Mouse (Mus musculus) hindbrain, embryonic 15.5 days (tissue): ENCODE data around the gene Gm10840. TPM values are rescaled to one million over a fixed set of nuclear protein-coding genes. Genes with fewer than 3 reads are reported as not detected.

Experiments
- ATAC-seq: fragments of 200-750 bp; cut with Nextera tagmentation; 2 replicates; pipeline ENCODE4 v1.8.0; 2017; ENCODE audit warnings: low read depth, moderate number of reproducible peaks, moderate TSS enrichment; ENCODE audit not compliant: low FRiP score
- H3K27ac ChIP-seq: fragments of 300-500 bp; sonication (generic); replicated peaks from 2 replicates; pipeline ENCODE4 v1.5.1; 2015; ENCODE audit warnings: mild to moderate bottlenecking, inconsistent platforms
- H3K27me3 ChIP-seq: fragments of 300-500 bp; sonication (generic); 2 replicates; pipeline ENCODE4 v1.6.1; 2015; ENCODE audit warnings: control low read depth, inconsistent platforms
- H3K36me3 ChIP-seq: fragments of 300-500 bp; sonication (generic); 2 replicates; pipeline ENCODE4 v1.6.1; 2015; ENCODE audit warnings: control low read depth, inconsistent platforms
- H3K4me1 ChIP-seq: fragments of 300-500 bp; sonication (generic); replicated peaks from 2 replicates; pipeline ENCODE4 v1.6.1; 2015; ENCODE audit warnings: control low read depth, inconsistent platforms
- H3K4me2 ChIP-seq: fragments of 300-500 bp; sonication (generic); 2 replicates; pipeline ENCODE4 v1.6.1; 2015; ENCODE audit warnings: moderate library complexity, mild to moderate bottlenecking, inconsistent platforms
- H3K4me3 ChIP-seq: fragments of 300-500 bp; sonication (generic); 2 replicates; pipeline ENCODE4 v1.5.1; 2015; ENCODE audit warnings: mild to moderate bottlenecking, inconsistent platforms
- H3K9ac ChIP-seq: fragments of 300-500 bp; sonication (generic); 2 replicates; pipeline ENCODE4 v1.6.1; 2015; ENCODE audit warnings: inconsistent platforms
- H3K9me3 ChIP-seq: fragments of 300-500 bp; sonication (generic); 2 replicates; pipeline ENCODE4 v1.6.1; 2016; ENCODE audit warnings: control low read depth, inconsistent platforms
- WGBS: fragments of 180-500 bp; shearing (Covaris S2); methylation state at CpG from one replicate; pipeline ENCODE4 v1.1.7; 2015; 5-methylcytosine and 5-hydroxymethylcytosine counted together
- polyA plus RNA-seq: library from polyadenylated mRNA; unstranded; fragments of >200 nt; fragmentation: Nextera tagmentation; extraction: Ambion mirVana; gene quantifications from 2 replicates; pipeline ENCODE4 v1.2.1, GENCODE M21; 2015

The Gm10840 gene
- polyA plus RNA-seq, 1 experiment from 2014 or later = 0.65 TPM

DNA sequence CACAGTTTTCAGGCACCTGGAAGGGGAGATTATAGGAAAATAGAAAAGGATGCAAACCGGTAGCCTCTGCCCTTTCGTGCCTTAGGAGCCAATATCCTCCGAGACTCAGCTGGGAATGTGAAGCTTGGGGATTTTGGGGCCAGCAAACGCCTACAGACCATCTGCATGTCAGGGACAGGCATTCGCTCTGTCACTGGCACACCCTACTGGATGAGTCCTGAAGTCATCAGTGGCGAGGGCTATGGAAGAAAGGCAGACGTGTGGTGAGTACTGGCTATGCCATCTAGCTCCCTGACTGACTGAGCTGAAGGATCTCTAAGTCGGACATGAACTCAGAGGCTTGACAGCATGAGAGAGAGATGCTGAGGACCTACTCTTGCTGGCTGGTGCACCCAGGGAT, 8.5 kb upstream of the Gm10840 start:
- Histone ChIP-seq H3K9me3 (no peaks in the 10 kb centered on the region), H3K4me1 (peaks cover 13% of the 10 kb centered on the region; the same call in 1 of the 2 replicates), H3K27me3 (no peaks in the 10 kb centered on the region), H3K4me2 (no peak overlapping the region), H3K27ac (no peak overlapping the region), H3K4me3 (no peak overlapping the region), H3K36me3 (peaks cover 68% of the 10 kb centered on the region), H3K9ac (no peak overlapping the region)
- 75% methylated on average over 8 of the region's 8 CpGs for WGBS
- ATAC-seq = no peak

DNA sequence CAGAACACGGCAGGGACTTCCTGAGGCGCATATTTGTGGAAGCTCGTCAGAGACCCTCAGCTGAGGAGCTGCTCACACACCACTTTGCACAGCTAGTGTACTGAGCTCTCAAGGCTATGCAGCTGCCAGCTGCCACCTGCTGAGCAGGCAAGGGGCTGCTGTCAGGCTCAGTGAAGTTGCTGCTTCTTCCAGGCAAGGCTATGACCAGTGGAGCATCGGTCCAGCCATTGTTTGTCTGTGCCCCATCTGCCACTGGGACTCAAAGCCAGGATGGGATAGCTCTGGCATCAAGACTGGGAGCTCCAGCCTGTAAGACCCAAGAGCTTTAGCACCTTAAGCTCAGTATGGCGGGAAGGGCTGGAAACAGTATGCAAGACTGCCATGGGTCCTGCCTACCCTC, 6.6 kb upstream of the Gm10840 start:
- H3K27me3 ChIP-seq = no peaks in the 10 kb centered on the region
- ATAC-seq = no peak
- no peak overlapping the region for H3K4me2 ChIP-seq
- no peak overlapping the region for H3K9ac ChIP-seq
- 64% methylated on average over 5 of the region's 5 CpGs for WGBS
- no peak overlapping the region for H3K4me3 ChIP-seq
- peaks cover 52% of the 10 kb centered on the region for H3K36me3 ChIP-seq
- H3K27ac ChIP-seq = no peak overlapping the region
- no peaks in the 10 kb centered on the region for H3K9me3 ChIP-seq
- H3K4me1 ChIP-seq = peaks cover 26% of the 10 kb centered on the region

DNA sequence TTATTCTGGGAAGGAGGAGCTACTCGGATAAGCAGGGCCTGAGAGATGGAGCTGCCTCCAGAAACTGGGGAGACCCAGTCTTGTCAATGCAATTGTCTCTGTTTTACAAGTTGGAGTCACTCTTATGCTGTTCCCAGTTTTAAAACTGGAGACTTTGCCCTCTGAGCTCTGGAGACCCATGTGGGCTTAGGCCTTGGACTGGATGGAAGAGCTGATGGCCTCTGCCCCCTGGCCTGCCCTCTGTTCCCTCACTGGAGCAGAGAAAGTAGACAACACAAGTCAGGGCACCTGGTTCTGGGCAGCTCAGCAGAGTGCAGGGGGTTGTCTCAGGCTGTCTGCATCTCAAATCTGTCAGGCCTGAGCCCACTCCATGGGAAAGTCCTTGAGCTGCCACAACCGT, 5.9 kb upstream of the Gm10840 start:
- Histone ChIP-seq H3K4me2 (no peak overlapping the region), H3K9me3 (no peaks in the 10 kb centered on the region), H3K27me3 (no peaks in the 10 kb centered on the region), H3K27ac (no peak overlapping the region), H3K4me1 (peaks cover 29% of the 10 kb centered on the region), H3K9ac (no peak overlapping the region), H3K36me3 (peaks cover 49% of the 10 kb centered on the region), H3K4me3 (no peak overlapping the region)
- 69% methylated on average over 2 of the region's 2 CpGs for WGBS
- no peak for ATAC-seq

DNA sequence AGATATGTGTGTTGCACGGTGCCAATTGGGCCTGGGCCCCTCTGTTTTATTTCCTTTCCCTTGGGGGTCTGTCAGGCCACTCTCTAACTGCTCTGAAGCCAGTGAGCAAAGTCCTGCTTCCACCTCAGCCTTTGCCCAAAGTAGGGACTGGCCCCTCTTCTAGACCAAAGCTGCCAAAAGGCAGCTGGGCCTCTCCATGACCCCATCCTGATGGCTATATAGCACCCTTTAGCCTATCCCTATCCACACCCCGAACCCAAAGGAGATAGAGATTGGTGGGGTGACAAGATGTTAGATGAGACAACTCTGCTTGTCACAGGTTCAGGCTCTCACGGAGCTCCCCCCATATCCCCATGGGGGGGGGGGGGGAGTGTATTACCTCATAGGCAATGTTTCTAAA, 4.9 kb upstream of the Gm10840 start:
- Histone ChIP-seq H3K27ac (no peak overlapping the region), H3K4me2 (no peak overlapping the region), H3K9me3 (no peaks in the 10 kb centered on the region), H3K36me3 (peaks cover 39% of the 10 kb centered on the region), H3K9ac (no peak overlapping the region), H3K4me1 (peaks cover 34% of the 10 kb centered on the region), H3K27me3 (no peaks in the 10 kb centered on the region), H3K4me3 (no peak overlapping the region)
- WGBS = 68% methylated on average over 3 of the region's 3 CpGs
- no peak for ATAC-seq

DNA sequence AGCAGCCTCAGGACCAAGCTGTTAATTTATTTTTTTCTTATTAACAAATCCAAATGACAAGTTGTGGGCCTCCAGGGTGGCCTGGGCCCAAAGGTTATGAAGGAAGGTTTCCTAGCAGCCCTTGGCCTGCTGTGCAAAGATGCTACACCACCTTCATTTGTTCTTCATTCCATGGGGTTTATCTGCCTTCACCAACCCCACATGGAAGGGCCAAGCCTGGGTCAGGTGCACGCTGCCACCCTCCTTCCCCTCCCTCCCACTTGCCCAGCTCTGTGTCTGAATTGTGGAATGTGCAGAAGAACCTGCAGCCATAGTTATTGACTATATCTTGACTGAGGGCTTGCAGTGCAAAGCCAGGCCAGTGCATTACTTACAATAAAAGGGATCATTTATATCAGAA, 4.4 kb upstream of the Gm10840 start:
- Histone ChIP-seq H3K36me3 (peaks cover 34% of the 10 kb centered on the region), H3K9me3 (no peaks in the 10 kb centered on the region), H3K9ac (no peak overlapping the region), H3K4me3 (no peak overlapping the region), H3K4me1 (peaks cover 39% of the 10 kb centered on the region), H3K27ac (no peak overlapping the region), H3K4me2 (no peak overlapping the region), H3K27me3 (no peaks in the 10 kb centered on the region)
- 91% methylated on average over 1 of the region's 1 CpGs for WGBS
- ATAC-seq = no peak

DNA sequence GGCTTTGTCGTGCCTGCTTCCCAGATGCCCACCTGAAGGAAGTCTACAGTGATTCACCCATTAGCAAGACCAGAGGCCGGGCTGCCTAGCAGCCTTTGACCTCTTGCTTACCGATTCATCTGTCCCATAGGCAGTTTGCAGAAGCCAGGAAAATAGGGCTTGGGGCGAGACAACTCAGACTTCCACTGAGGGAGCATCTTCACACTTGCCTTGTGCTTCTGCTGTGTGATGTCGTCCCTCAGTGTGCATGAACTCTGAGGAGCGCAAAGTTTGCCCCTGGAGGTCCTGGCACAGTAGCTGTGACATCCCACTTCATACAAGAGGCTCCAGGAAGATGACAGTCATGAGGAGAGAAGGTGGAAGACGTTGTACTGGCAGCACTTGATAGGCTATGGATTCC, 3.5 kb upstream of the Gm10840 start:
- Histone ChIP-seq H3K27me3 (no peaks in the 10 kb centered on the region), H3K27ac (no peak overlapping the region), H3K36me3 (peaks cover 25% of the 10 kb centered on the region), H3K9me3 (no peaks in the 10 kb centered on the region), H3K4me2 (no peak overlapping the region), H3K4me1 (peaks cover 46% of the 10 kb centered on the region), H3K9ac (no peak overlapping the region), H3K4me3 (no peak overlapping the region)
- WGBS = 90% methylated on average over 7 of the region's 7 CpGs
- ATAC-seq = no peak

DNA sequence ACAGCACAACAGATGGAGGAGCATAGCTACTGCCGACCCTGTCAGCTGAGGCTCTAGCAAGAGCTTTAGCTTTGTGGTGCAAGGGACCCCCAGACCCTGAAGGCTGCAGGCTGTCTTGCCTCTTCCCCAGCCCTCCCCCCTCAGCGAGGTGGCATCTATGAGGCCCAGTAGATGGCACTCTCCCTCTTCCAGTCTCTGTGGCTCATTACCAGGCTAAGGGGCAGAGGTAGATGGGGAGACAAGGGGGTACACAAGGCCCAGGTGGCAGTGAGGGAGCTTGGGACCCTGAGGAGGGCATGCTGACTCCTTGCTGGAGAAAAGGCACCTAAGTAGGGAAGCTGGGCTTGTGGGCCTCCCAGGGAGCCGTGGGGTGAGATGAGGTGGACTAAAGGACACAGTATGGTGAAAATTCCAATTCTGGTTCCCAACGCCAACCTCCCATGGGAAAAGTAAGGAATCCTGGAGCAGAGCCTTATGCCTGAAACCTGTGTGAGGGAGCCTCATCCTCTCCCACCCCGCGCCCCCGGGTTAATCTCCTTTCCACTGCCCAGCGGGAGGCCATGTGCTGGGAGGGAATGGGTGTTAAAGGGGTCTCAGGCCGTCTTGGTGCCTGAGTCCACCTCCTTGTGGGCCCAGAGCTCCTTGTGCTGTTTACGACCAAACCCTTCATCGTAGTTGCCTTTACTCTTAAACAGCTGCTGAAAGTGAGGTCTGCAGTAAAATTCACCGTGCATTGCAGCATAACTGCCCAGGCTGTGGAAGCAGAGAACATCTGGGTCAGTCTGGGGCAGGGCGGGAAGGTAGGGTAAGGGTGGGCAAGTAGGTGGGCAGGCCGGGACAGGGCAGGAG, 2.3 kb upstream of the Gm10840 start:
- H3K4me3 ChIP-seq = peak overlapping the region; percentile 81
- no peak for ATAC-seq
- peak overlapping the region; percentile 92 for H3K9ac ChIP-seq
- peaks cover 46% of the 10 kb centered on the region for H3K4me1 ChIP-seq
- H3K36me3 ChIP-seq = peaks cover 21% of the 10 kb centered on the region
- H3K9me3 ChIP-seq = no peaks in the 10 kb centered on the region
- 64% methylated on average over 14 of the region's 14 CpGs for WGBS
- no peaks in the 10 kb centered on the region for H3K27me3 ChIP-seq
- peak overlapping the region; percentile 98 for H3K27ac ChIP-seq
- peak overlapping the region; percentile 92 for H3K4me2 ChIP-seq

DNA sequence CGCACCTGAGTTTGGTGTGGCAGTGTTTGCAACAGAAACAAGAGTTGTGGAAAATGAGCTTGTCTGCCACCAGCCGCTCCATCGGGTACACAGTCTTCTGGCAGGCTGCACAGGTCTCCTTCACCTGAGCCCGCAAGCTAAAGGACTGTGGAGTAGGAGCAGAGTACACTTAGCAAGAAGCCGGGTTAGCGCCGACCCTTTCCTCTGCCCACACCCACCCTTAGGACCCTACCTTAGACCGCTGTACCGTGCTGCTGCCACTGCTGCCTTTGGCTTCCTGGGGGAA, 1.8 kb upstream of the Gm10840 start:
- H3K9ac ChIP-seq = peak overlapping the region; percentile 92
- H3K4me1 ChIP-seq = peaks cover 46% of the 10 kb centered on the region
- WGBS = 35% methylated on average over 9 of the region's 9 CpGs
- H3K4me2 ChIP-seq = peak overlapping the region; percentile 92
- ATAC-seq = peak; percentile 16; the same call in 1 of the 2 replicates
- H3K27ac ChIP-seq = peak overlapping the region; percentile 98
- no peaks in the 10 kb centered on the region for H3K27me3 ChIP-seq
- peaks cover 20% of the 10 kb centered on the region for H3K36me3 ChIP-seq
- H3K4me3 ChIP-seq = peak overlapping the region; percentile 81
- no peaks in the 10 kb centered on the region for H3K9me3 ChIP-seq

DNA sequence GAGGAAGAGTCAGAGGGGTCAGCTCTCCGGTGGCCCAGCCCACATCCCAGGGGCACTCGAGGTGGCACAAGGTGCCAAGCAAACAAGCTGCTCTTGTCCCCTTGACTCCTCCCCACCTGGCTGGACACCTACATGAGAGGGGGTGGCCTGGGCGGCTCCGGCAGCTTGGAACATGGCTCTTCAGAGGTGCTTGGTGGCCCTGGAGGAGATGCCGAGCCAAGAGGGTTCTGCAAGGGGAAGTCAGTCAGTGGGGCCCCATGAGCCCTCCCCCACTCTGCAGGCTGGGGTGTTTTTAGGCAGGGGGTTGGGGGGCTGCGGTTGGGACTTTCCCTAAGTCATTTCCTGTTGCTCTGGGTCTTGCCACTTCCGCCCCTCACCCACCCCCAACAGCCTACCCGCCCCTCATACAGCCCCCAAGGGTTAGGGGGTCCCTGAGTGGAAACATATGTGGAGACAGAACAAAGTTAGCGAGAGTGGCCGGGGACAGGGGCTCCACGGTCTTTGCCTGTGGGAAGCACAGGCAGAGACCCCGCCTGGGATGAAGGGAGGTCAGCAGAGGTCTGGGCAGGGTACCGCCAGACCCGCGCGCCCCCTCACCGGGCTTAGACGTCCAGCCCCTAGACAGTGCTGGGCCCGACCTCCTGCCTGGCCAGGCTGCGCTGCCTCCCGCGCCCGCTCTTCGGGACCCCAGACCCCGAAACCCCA, 1.3 kb upstream of the Gm10840 start:
- Histone ChIP-seq H3K4me2 (peak overlapping the region; percentile 92), H3K9ac (peak overlapping the region; percentile 92), H3K4me1 (peaks cover 46% of the 10 kb centered on the region), H3K4me3 (peak overlapping the region; percentile 81), H3K36me3 (peaks cover 22% of the 10 kb centered on the region), H3K9me3 (no peaks in the 10 kb centered on the region), H3K27me3 (no peaks in the 10 kb centered on the region), H3K27ac (peak overlapping the region; percentile 98)
- WGBS = under 1% methylated on average over 15 of the region's 25 CpGs
- peak; percentile 66 for ATAC-seq

DNA sequence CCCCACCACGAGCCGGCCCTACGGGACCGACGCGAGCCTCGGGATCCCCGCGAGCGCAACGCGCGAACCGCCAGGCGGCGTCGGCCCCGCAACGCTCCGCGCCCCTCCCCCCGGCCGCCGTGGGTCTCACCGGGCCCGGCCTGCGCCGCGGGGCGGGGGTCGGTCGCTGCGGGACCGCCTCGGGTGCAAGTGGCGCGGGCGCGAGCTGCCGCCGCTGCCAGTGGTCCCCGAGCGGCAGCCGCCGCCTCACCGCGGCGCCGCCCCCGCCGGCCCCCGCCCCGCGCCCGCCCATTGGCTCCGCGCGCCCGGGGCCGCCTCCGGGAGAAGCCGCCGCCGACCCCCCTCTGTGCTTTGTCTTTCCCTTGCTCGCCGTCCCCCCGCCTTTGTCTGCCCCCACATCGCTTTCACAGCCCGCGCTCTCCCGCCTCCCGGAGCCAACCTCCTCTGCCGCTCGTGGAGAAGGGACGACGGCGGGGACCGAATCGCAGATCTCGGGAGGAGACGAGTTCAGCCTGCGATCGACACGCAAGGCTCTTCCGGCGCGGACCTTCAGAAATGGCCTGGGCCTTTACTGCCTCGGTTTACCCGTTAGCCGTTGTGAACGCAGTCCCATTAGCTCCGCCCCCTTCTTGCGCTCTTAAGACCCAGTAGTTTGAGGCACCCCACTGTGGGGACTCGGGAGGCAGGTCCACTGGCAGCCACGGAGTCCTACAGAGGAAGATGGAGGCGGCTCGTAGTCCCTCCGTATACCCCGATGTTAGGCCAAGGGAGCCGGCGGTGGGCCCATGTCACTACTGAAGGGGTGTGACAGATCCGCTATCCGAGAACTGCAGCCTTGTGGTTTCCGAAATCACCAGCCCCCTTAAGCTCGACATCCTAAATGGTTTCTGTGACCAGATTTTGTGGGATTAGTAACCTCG, 469 bp upstream of the Gm10840 start:
- under 1% methylated on average over 72 of the region's 106 CpGs for WGBS
- Histone ChIP-seq H3K36me3 (peaks cover 23% of the 10 kb centered on the region), H3K9me3 (no peaks in the 10 kb centered on the region), H3K9ac (peak overlapping the region; percentile 92), H3K27ac (peak overlapping the region; percentile 98), H3K4me3 (peak overlapping the region; percentile 81), H3K4me1 (peaks cover 43% of the 10 kb centered on the region), H3K4me2 (peak overlapping the region; percentile 92), H3K27me3 (no peaks in the 10 kb centered on the region)
- peak; percentile 71 for ATAC-seq

DNA sequence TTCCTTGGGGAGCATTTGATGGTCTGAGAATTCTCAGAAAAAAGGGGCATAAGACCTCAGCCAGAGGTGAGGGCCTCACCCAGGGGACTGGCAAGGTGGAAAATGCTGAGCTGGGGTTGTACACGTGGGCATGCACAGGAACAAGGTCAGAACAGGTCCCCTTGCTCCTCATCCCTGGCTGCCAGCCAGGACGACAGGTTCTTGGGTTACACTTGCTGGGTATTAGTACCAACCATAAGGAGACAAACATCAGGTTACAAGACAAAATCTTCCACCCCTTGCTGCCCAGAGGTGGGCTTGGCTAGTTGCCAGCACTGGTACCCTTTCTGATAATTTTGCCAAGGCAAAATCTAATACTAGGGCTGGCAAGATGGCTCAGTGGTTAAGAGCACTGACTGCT, 1.6 kb downstream of the Gm10840 start:
- Histone ChIP-seq H3K9ac (no peak overlapping the region), H3K9me3 (no peaks in the 10 kb centered on the region), H3K4me3 (no peak overlapping the region), H3K36me3 (peaks cover 24% of the 10 kb centered on the region), H3K27ac (no peak overlapping the region), H3K4me1 (peaks cover 32% of the 10 kb centered on the region), H3K4me2 (no peak overlapping the region), H3K27me3 (no peaks in the 10 kb centered on the region)
- WGBS = 86% methylated on average over 2 of the region's 2 CpGs
- ATAC-seq = no peak

DNA sequence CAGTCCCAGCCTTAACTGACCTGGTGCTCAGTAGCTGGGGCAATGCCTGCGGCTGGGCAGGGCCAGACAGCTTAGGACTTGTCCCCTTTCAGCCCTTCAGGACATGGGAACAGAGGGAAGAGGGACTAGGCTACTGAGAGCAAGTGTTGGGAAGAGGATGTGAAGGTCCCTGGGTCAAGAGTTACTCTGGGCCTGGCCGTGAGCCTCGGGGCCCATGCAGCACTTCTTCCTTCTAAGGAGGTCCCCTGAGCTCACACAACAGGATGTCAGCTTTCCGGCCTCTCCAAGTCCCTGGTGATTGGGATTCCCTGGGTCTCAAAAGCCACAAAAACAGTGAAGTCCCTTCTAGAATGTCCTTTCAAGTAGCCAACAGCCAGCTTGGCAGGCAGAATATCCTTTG, 2.9 kb downstream of the Gm10840 start:
- Histone ChIP-seq H3K9me3 (no peaks in the 10 kb centered on the region), H3K4me1 (peaks cover 25% of the 10 kb centered on the region), H3K27me3 (no peaks in the 10 kb centered on the region), H3K4me3 (no peak overlapping the region), H3K36me3 (peaks cover 27% of the 10 kb centered on the region; the same call in 1 of the 2 replicates), H3K9ac (no peak overlapping the region), H3K27ac (no peak overlapping the region), H3K4me2 (no peak overlapping the region)
- 90% methylated on average over 4 of the region's 4 CpGs for WGBS
- no peak for ATAC-seq
